Mouse (Mus musculus): Measurements from ENCODE around the gene H2al2c.
"Not testable (repeated sequence)": the region's sequence is repeated elsewhere in the genome, so short reads cannot be mapped to it uniquely, and the experiment has no call there.

The H2al2c gene

DNA sequence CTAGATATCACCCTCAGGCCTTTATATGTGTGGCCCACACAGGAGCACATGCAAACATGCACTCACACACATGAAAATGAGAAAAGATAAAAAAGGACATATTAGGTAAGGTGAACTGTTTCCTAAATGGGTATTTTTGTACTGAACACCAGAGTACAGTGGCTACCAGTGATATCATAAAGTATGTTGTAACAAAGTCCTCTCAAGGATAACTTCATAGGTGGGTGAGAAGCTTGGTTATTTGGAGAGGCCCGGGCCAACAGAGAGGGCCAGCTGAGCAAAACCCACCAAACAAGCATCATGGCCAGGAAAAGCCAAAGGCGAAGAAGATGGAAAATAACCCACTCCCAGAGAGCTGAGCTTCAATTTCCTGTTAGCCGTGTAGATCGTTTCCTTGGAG lies at the start of gene H2al2c:
Gene H2al2c, plus strand, starts transcription at position 301 of the 400 bp plus-strand sequence.
- not testable (repeated sequence) for DNase-seq
